Mouse (Mus musculus): ENCODE measurements around the gene Tbxa2r.

The Tbxa2r gene

DNA sequence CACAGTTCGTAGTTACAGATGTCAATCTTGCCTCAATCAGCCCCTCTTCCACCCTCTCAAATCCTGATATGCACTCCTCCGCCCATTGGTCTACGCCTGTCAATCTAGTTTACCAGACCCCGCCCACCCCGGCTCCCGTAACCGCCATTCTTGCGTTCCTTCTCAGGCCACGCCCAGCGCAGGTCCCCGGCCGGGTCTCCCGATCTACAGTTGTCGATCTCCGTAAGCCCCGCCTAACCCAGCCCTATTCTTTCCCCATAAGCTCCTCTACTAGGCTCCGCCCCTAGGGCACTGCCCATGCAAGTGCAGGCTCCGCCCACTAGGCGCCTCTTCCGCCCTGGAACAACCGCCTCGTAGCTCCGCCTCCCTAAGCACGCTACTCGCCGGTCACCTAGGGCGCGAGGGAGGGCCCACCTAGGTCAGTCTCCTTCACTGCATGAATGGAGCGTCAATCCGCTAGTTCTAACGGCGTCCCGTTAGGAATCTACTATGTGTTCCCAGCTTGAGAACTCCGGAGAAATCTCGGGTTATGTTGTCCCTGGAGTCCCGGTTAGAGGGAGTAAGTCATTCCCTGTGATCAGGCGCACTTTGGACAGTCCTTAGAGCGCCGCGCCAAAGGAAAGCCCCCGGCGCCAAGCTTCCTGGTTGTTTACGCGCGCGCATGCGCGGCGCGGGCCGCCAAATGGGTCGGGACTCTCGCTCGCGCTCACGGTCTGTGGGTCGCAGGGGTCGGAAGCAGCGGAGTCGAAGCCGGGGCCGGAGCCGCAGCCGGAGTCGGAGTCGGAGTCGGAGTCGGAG is 7.8 kb upstream of the Tbxa2r start, which contains the start of gene Cactin:
Gene Cactin (plus strand): TSS at position 554 of the 798 bp plus-strand sequence.
- DNase-seq (ENCODE audit: low spot score in 2 of 2) = peak; percentile 99 to 100

DNA sequence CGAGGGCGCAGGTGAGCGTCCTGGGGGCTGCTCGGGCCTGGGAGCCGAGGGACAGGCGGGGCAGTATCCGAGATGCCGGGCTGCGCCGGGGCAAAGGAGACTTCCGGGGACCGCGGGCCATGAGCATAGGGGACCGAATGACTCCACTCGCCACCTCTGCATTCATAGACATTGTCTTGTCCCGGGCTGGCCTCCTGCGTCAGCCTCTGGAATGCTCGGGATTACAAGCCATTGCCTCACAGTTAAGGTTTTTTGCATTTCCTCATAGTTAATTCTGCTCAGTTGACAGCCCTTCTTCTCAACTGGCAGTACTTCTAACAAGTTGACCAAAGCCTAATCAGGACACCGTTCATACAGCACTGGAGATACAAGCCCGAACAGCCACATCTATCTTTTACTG is 7.1 kb upstream of the Tbxa2r start:
- DNase-seq (ENCODE audit: low spot score in 2 of 2) = no peak

DNA sequence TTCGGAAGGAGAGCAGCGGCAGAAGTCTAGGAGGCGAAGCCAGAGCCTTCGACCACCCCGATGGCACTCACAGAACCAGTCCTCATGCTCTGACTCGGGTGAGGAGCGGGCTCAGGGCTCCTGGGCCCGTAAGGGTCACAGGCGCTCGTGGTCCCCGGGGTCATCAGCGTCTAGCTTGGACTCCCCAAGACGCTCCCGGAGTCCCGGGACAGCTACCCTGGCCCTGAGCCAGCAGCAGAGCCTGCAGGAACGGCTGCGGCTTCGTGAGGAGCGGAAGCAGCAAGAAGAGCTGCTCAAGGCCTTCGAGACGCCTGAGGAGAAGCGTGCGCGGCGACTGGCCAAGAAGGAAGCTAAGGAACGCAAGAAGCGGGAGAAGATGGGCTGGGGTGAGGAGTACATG is 6.1 kb upstream of the Tbxa2r start:
- no peak for DNase-seq (ENCODE audit: low spot score in 2 of 2)

DNA sequence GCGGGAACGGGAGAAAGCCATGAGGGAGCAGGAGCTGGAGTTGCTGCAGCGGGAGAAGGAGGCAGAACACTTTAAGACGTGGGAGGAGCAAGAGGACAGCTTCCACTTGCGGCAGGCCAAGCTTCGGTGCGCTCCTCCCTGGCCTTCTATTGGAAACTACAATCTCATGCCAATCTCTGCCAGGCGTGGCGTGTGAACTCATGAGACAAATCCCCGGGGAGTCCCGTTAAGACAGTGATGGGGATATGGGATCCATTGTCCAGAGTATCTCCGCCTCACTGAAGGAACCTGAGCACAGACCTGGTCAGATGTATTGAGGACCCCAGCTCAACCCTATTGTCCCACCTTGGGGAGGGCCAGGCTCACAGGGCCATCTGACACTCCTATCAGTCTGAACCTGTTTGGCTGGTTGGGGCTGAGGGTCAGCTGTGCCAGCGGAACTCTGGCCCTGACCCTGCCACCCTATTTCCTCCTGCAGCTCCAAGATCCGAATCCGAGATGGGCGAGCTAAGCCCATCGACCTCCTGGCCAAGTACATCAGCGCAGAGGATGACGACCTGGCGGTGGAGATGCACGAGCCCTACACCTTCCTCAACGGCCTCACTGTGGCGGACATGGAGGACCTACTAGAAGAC is 5.3 kb upstream of the Tbxa2r start:
- DNase-seq (ENCODE audit: low spot score in 2 of 2) = no peak

DNA sequence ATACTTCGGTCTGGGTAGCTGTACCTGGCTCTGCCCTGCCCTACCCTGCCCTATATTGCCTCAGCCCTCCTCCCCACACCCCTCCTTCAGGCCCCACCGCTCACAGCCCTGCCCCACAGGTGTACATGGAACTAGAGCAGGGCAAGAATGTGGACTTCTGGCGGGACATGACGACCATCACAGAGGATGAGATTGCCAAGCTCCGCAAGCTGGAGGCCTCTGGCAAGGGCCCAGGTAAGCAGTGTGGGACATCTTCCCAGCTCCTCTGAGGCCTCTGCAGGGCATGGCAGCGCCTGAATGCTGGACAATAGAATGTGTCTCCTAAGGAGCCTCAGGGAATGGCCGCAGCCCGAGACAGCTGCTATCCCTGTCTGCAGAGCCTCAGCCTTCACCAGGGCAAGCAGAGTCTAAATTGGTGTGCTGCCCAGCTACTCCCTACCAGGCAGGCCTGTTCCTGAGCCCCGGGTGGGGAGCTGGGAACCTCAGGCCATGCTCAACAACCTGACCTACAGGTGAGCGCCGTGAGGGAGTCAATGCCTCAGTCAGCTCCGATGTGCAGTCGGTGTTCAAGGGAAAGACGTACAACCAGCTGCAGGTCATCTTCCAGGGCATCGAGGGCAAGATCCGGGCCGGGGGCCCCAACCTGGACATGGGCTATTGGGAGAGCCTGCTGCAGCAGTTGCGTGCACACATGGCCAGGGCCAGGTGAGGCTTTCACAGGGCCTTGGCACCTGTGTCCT is 4.6 kb upstream of the Tbxa2r start:
- no peak for DNase-seq (ENCODE audit: low spot score in 2 of 2)

DNA sequence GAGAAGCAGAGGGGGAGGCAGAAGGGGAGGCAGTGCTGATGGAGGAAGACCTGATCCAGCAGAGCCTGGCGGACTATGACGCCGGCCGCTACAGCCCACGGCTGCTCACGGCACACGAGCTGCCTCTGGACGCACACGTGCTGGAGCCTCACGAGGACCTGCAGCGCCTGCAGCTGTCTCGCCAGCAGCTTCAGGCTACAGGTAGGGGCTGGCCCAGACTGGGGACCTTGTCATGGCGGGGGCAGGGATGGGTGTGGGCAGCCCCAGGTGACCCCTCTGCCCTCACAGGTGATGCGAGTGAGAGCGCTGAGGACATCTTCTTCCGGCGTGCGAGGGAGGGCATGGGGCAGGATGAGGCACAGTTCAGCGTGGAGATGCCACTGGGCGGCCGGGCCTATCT is 3.4 kb upstream of the Tbxa2r start:
- DNase-seq (ENCODE audit: low spot score in 2 of 2) = no peak

DNA sequence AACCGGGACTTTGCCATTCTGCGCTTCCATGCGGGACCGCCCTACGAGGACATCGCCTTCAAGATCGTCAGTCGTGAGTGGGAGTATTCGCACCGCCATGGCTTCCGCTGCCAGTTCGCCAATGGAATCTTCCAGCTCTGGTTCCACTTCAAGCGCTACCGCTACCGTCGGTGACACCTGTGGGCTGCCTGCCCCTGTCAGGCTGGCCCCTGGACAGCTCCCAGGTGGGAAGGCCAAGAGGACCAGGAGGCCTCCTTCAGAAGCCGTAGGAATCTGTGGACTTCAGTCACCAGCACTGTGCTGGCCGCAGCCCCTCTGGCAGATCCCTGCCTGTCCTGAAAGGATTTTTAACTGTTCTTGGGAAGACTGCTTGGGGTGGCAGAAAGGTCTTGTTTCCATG is 2.8 kb upstream of the Tbxa2r start:
- DNase-seq (ENCODE audit: low spot score in 2 of 2) = no peak

DNA sequence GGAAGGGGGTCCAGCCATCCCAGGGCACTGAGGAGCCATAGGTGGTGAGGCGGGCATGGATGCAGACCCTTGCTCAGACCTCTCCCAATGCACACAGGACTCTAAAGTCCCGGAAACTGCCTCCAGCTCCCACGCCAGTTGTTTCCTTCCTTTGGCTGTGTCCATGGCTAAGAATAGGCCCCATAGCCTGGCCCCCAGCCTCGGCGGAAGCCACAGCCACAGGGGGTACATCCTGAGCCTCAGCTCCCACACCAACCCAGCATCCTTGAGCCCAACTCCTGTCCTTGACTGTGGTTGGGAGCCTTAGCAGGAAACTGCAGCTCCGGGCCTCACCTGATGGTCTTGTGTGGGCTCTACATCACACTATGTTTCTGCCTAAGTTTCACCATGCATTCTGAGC is 1.7 kb upstream of the Tbxa2r start:
- no peak for DNase-seq (ENCODE audit: low spot score in 2 of 2)

DNA sequence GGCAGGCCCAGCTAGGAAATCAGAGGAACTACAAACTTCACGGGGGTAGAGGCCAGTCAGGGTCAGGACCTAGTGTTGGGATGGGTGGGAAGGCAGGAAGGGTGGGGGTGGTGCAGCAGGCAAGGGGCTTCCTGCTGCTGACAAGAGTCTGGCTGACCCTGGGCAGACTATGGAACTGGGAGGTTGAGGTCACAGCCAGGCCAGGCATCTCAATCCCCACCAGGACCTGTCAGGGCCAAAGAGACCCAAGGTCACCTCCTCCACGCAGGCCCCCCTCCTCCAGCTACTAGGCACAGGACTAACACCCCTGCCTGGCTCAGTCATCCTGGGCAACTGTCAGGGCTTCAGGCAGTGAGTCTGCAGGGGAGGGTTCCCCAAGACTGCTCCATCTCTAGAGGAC is 572 bp upstream of the Tbxa2r start:
- DNase-seq (ENCODE audit: low spot score in 2 of 2) = no peak

DNA sequence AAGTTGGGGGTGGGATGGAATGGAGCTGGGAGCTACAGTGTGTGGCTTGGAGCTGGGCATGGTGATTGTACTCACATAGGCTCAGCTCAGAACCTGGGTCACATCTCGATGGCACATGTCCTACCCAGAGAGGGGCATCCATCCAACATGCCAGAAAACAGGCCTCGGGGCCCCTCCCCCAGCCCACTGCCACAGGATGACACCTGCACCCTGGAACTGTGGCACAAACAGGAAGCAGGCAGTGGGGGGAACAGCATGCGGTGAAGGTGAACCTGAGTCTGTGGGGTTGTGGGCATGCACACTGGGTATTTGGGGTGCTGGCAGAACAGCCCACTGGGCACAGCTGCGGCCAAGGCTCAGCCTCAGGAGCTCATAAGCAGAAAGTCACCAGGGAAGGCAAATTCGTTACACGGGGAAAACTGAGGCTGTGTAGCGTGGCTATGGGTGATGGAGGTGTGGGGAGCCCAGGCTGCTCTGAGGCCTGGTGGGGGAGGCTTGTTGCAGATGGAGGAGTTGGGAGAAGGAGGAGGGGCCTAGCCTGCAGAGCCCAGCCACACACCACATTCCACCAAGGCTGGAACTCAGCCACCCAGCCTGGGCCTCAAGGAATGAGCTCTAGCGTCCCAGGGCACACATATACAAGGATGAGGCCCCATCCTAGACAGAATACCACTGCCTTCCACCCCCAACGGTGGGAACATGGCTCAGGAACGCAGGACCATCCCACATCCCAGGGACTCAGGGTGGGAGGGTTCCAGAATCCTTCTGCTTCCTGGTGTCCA is 854 bp downstream of the Tbxa2r start:
- no peak for DNase-seq (ENCODE audit: low spot score in 2 of 2)

DNA sequence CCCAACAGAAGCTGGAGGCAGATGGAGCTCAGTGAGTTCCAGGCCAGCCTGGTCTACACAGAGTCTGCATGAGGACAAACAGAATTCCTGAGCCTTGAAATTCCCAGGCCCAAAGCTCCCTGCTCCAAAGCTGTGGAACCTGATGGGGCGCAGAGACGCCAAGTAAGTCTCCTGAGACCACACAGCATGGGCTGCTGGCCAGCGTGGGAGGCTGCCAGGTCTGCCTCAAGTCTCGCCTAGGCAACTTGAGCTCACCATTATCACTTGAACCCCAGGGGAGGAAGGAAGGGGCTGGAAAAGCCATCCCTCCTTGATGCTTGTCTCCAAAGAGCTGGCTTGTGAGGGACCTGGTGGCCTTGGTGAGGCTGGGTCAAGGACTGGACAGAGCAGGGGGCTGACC is 1.5 kb downstream of the Tbxa2r start:
- no peak for DNase-seq (ENCODE audit: low spot score in 2 of 2)

DNA sequence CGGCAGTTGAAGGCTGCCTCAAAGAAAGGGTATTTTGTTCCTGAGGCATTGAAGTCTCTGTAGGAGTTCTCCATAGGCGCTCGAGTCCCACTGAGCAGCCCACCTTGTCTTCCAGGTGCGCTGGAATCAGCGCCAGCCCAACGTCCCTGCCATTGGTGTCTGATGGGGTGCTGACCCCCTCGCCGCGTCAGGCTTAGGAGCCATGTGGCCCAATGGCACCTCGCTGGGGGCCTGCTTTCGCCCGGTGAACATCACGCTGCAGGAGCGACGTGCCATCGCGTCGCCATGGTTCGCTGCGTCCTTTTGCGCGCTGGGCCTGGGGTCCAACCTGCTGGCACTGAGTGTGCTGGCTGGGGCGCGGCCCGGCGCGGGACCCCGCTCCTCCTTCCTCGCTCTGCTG is 3.7 kb downstream of the Tbxa2r start:
- DNase-seq (ENCODE audit: low spot score in 2 of 2) = no peak

DNA sequence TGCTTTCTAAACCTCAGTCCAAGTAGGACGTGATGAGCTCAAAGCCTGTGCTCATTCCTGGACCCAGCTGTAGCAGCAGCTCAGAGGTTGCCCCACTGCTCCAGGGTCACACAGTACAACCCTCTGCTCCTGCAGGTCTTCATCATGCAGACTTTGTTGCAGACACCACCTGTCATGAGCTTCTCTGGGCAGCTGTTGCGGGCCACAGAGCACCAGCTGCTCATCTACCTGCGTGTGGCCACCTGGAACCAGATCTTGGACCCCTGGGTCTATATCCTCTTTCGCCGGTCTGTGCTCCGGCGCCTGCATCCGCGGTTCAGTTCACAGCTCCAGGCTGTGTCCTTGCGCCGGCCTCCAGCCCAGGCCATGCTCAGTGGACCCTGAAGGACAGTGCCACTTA is 5.8 kb downstream of the Tbxa2r start:
- DNase-seq (ENCODE audit: low spot score in 2 of 2) = no peak

DNA sequence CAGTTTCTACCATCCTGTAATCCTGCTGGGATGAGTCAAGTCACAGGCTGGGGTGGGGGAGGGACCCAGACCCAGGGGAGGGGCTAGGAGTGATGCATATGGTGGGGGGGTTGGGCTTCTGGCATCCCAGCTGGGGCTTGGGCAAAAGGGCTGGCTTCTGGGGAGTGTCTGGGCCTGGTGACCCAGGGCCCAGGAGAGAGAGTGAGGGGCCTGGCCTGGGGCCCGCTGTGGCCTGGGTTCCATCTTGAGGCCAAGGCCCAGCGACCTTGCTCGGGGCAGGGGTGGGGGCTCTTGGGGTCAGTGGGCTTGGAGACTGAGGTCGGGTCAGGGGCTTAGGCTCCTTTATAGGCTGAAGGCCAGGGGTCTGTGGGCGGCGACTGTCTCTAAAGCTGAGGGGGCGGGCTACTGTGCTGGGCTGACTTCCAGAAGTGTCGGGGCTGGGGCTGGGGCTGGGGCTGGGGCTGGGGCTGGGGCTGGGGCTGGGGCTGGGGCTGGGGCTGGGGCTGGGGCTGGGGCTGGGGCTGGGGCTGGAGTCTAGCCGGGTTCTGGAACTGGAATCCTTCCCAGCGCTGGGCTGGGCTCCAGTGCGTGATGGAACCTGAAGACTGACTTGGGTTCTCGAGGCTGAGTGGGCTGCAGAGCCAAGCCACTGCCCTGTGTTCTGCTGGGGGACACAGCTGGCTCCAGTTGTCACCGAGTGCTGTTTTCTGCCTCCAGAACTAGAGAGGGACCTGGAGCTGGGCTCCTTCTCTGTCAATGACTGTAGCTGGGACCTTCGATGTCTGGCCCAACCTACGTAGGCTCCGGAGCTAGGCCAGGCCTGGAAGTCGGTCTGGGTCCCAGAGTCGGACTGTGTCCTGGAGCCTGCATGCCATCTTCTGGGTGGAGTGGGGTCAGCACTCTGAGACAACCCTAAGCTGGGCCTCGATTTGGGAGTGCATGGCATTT is 7.1 kb downstream of the Tbxa2r start:
- DNase-seq (ENCODE audit: low spot score in 2 of 2) = no peak

DNA sequence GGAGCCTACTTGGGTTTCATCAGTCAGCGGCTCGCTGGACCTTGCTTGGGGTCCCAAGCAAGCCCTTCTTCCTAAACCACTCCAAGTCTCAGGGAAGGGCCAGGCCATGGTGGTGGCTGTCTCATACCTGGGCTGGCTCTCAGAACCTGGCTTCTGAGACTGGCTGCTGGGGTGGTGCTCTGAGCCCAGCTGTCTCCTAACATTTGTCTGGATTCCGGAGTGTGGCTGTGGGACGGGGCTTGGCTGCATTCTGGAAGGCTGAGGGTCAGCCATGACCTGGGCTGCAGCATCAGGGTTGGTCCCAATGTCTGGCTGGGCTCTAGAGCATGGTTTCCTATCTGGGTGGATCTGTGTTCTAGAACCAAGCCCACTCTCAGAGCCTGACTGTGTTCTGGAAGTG is 8.0 kb downstream of the Tbxa2r start:
- DNase-seq (ENCODE audit: low spot score in 2 of 2) = no peak

DNA sequence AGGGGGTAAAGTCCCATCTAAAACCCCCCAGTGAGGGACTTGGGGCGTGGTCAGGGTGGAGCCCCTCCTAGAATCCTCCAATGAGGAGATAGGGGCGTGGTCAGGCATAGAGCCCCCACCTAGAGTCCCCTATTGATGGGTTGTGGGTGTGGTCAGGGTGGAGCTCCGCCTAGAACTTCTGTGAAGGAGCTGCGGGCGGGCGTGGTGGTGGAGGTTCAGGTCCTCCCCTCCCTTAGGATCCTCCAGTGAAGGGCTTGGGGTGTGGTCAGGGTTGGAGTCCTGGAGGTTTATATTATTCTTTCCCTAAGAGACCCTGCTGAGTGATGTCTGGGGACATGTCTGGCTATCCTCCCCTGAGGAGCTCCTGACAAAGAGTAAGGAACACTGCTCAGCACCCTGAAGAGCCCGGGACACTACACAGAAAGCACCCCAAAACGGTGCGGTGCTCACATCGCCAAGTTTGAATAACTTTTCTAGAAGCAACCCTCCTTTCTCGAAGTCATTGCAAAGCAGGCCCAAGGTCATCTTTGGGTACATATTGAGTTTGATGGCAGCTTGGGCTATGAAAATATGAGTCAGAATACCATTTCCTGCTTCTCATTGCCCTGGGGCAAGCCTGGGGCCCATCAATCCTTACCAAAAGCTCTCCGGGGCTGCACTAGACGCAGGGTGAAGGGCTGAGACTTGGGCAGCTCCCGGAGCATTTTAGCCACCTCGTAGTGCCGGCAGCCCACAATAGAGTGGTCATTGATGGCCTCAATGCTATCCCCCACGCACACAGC is 12.2 kb downstream of the Tbxa2r start:
- no peak for DNase-seq (ENCODE audit: low spot score in 2 of 2)

DNA sequence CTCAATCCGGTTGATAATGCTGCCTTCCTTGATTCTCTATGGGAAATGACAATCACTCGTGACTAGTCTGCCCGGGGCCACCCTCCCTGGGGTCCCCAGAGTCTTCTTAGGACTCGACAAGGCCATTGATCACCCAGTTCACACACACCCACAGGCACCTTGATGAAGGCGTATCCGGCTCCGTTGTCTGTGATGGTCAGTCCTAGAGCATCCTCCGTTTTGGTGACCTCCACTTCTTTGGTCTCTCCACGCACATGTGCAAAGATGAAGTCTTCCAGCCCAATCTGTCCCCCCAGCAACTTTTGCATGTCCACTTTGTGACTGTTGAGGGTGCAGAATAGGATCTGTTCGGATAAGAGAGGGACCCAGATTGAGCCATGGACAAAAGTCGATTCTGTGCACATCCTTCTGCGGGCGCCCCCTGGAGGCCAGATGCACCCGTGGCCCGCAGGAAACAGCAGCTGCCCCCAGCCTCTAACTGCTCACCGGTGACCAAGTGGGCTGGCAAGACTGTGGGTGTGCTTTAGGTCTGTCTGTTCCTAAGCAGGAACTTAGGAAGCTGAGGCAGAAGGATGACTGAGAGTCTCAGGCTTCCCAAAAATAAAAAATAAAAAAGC is 12.9 kb downstream of the Tbxa2r start:
- DNase-seq (ENCODE audit: low spot score in 2 of 2) = peak in 1 of 2 experiments; percentile 61

DNA sequence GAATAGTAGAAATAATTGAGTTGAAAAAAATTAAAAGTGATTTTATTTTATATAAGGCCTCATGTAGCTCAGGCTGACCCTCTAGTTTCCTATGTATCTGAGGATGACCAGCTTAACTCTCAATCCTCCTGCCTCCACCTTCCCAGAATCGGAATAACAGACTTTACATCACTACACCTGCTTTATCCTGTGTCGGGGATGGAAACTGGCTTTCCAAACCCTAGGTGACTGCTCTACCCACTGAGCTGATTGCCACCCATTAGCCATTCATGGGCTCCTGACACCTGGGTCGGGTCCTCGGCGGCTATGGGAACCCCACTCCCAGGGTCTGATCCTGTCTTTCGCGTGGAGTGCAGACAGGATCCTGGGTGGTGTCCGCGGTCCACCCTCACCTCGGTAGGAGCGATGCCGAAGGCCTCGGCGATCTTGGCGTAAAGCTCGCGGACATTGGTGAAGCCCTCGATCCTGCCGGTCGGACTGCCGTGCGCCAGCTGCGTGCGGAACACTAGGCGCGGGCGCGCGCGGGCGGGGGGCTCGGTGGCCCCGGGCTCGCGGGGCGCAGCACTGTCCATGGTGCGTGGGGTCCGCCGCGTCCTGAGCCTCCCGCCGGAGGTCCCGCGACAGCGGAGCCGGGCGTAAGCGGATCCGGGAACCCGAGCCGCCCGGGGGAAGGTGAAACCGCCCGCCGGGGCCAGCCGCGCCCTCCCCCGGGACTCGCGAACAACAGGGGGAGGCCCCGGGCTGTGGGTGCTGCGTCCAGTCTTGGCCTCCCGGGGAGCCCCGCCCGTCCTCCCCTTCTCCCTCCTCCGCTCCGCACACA is 14.4 kb downstream of the Tbxa2r start, which contains the start of gene Gipc3:
Gene Gipc3 (minus strand): TSS at position 581 of the 820 bp plus-strand sequence.
- no peak for DNase-seq (ENCODE audit: low spot score in 2 of 2)
